Mouse (Mus musculus): ENCODE data around the gene Cfap99. TPM values are rescaled to one million over a fixed set of nuclear protein-coding genes. Genes with fewer than 3 reads are reported as not detected.

Cfap99 gene
- total RNA-seq, 2 experiments from 2014 or later, result 1.1 to 1.2 TPM

- DNase-seq (ENCODE audit: low spot score in 2 of 2), result peak; percentile 57 to 74
Observed at GRCm38 (mm10) chr5:34276746-34277145, 11.7 kb upstream of the Cfap99 start.

GRCm38 (mm10) chr5:34278058-34278457 lies 10.3 kb upstream of the Cfap99 start:
- DNase-seq (ENCODE audit: low spot score in 2 of 2), result no peak

- peak in 1 of 2 experiments; percentile 31 for DNase-seq (ENCODE audit: low spot score in 2 of 2)
Observed at GRCm38 (mm10) chr5:34279214-34279613, 9.2 kb upstream of the Cfap99 start.

GRCm38 (mm10) chr5:34280976-34281375 lies 7.4 kb upstream of the Cfap99 start:
- DNase-seq (ENCODE audit: low spot score in 2 of 2), result peak in 1 of 2 experiments; percentile 37

- DNase-seq (ENCODE audit: low spot score in 2 of 2), result no peak
Observed at GRCm38 (mm10) chr5:34283355-34283754, 5.0 kb upstream of the Cfap99 start.

- DNase-seq (ENCODE audit: low spot score in 2 of 2), result no peak
Observed at GRCm38 (mm10) chr5:34284156-34284750, 4.1 kb upstream of the Cfap99 start.

GRCm38 (mm10) chr5:34285285-34285684 lies 3.1 kb upstream of the Cfap99 start:
- DNase-seq (ENCODE audit: low spot score in 2 of 2), result no peak

- no peak for DNase-seq (ENCODE audit: low spot score in 2 of 2)
Observed at GRCm38 (mm10) chr5:34286516-34286915, 1.9 kb upstream of the Cfap99 start.

GRCm38 (mm10) chr5:34287001-34287837 lies 1.2 kb upstream of the Cfap99 start:
- peak in 1 of 2 experiments; percentile 41 for DNase-seq (ENCODE audit: low spot score in 2 of 2)

GRCm38 (mm10) chr5:34287838-34288145 lies 608 bp upstream of the Cfap99 start:
- DNase-seq (ENCODE audit: low spot score in 2 of 2), result peak in 1 of 2 experiments; percentile 29

- no peak for DNase-seq (ENCODE audit: low spot score in 2 of 2)
Observed at GRCm38 (mm10) chr5:34289286-34289685, 886 bp downstream of the Cfap99 start.

GRCm38 (mm10) chr5:34293363-34293762 lies 5.0 kb downstream of the Cfap99 start:
- no peak for DNase-seq (ENCODE audit: low spot score in 2 of 2)

GRCm38 (mm10) chr5:34294696-34295095 lies 6.3 kb downstream of the Cfap99 start:
- DNase-seq (ENCODE audit: low spot score in 2 of 2), result no peak

- no peak for DNase-seq (ENCODE audit: low spot score in 2 of 2)
Observed at GRCm38 (mm10) chr5:34295141-34295540, 6.7 kb downstream of the Cfap99 start.

GRCm38 (mm10) chr5:34298061-34298460 lies 9.7 kb downstream of the Cfap99 start:
- DNase-seq (ENCODE audit: low spot score in 2 of 2), result peak in 1 of 2 experiments; percentile 14

GRCm38 (mm10) chr5:34298937-34299535 lies 10.6 kb downstream of the Cfap99 start:
- DNase-seq (ENCODE audit: low spot score in 2 of 2), result no peak

GRCm38 (mm10) chr5:34302377-34302776 lies 14.0 kb downstream of the Cfap99 start:
- DNase-seq (ENCODE audit: low spot score in 2 of 2), result no peak

GRCm38 (mm10) chr5:34309016-34309415 lies 20.6 kb downstream of the Cfap99 start:
- no peak for DNase-seq (ENCODE audit: low spot score in 2 of 2)

GRCm38 (mm10) chr5:34319491-34320034 lies 31.2 kb downstream of the Cfap99 start:
- no peak for DNase-seq (ENCODE audit: low spot score in 2 of 2)

GRCm38 (mm10) chr5:34321236-34321635 lies 32.8 kb downstream of the Cfap99 start:
- DNase-seq (ENCODE audit: low spot score in 2 of 2), result no peak

- DNase-seq (ENCODE audit: low spot score in 2 of 2), result no peak
Observed at GRCm38 (mm10) chr5:34325286-34325685, 36.9 kb downstream of the Cfap99 start.

- DNase-seq (ENCODE audit: low spot score in 2 of 2), result no peak
Observed at GRCm38 (mm10) chr5:34326249-34326691, 37.9 kb downstream of the Cfap99 start.
